Mouse (Mus musculus) bone marrow, adult 2 months (tissue): ENCODE results near the gene Coro1c.

Experiments
- CTCF ChIP-seq: fragments of 200-500 bp; IDR thresholded peaks from 2 replicates; pipeline ENCODE4 v1.5.1; 2011; ENCODE audit warnings: low read length, control low read depth; ENCODE audit not compliant: control insufficient read depth, insufficient read depth
- POLR2A ChIP-seq: fragments of 200-500 bp; IDR thresholded peaks from 2 replicates; pipeline ENCODE4 v1.6.1; 2011; ENCODE audit warnings: low read depth, mild to moderate bottlenecking, control low read depth, low read length, borderline replicate concordance; ENCODE audit not compliant: control insufficient read depth

- TF ChIP-seq CTCF (no peak), POLR2A (no peak)
These were observed 81.9 kb downstream of the Coro1c start for GRCm38 (mm10) chr5:113826619-113827018.
